Mouse (Mus musculus): ENCODE data around the gene Mphosph6. TPM values are rescaled to one million over a fixed set of nuclear protein-coding genes. Genes with fewer than 3 reads are reported as not detected.

Mphosph6 gene
- polyA plus RNA-seq, 1 experiment = 98.3 TPM

DNA sequence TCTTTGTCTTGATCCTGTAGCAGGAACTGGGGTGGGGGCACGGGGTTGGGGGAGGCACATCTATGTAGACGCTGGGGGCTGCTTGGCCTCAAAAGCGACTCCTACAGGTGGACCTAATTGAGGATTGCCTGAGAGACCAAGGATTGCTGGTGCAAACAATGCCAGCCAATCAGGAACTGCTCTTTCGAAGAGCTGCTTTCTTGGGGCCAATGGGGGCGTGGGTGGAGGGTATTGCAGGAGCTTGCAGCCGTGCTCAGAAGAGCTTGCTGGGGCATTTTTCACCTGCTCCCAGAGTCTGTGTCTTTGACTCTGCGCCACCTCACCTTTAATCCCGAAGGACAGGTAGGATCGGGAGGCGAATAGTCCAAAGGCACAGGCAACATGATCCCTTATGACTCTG, 26.1 kb downstream of the Mphosph6 start:
- TF ChIP-seq POLR2A (IDR thresholded peaks at IDR 0.05; ENCODE audit: insufficient read depth, low read length) (no peak), CTCF (IDR thresholded peaks at IDR 0.05; ENCODE audit: low read depth, low read length) (no peak), EP300 (IDR thresholded peaks at IDR 0.05; ENCODE audit: insufficient read depth, low read depth, low read length) (no peak)
- Histone ChIP-seq H3K4me1 (ENCODE audit: control insufficient read depth, insufficient read depth, low read length) (no peaks in the 10 kb centered on the region), H3K36me3 (ENCODE audit: control insufficient read depth, insufficient read depth, low read length, poor library complexity, severe bottlenecking) (no peaks in the 10 kb centered on the region), H3K27me3 (ENCODE audit: control insufficient read depth, insufficient read depth, low read length, poor library complexity, severe bottlenecking) (no peaks in the 10 kb centered on the region), H3K27ac (ENCODE audit: insufficient read depth, low read length) (no peak overlapping the region), H3K9me3 (replicated peaks; ENCODE audit: control insufficient read depth, insufficient read depth, low read length, poor library complexity, severe bottlenecking) (no peaks in the 10 kb centered on the region), H3K9ac (ENCODE audit: low read depth, poor library complexity, severe bottlenecking) (no peak overlapping the region), H3K4me3 (ENCODE audit: low read depth, low read length) (peak overlapping the region; percentile 32)

DNA sequence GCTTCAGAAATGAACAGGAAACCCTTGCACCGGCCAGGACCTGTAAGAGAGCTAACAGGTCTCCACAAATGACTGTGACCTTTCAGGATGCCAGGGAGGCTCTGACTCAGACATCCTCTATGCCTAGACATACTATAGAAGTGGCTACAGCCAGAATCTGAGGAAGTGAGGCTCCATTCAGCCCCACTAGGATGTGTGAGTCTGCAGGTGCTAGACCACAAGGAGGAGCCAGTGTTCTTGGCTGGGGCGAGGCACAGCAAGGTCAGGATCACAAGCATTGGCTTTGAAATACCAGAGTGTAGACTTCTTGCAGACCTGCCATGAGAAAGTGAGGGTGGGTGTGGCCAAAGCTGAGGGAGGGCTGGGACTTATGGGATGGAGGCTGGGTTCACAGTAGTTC, 29.1 kb downstream of the Mphosph6 start:
- Histone ChIP-seq H3K36me3 (ENCODE audit: control insufficient read depth, insufficient read depth, low read length, poor library complexity, severe bottlenecking) (no peaks in the 10 kb centered on the region), H3K27me3 (ENCODE audit: control insufficient read depth, insufficient read depth, low read length, poor library complexity, severe bottlenecking) (no peaks in the 10 kb centered on the region), H3K9ac (ENCODE audit: low read depth, poor library complexity, severe bottlenecking) (no peak overlapping the region), H3K4me3 (ENCODE audit: low read depth, low read length) (no peak overlapping the region), H3K4me1 (ENCODE audit: control insufficient read depth, insufficient read depth, low read length) (no peaks in the 10 kb centered on the region), H3K27ac (ENCODE audit: insufficient read depth, low read length) (no peak overlapping the region), H3K9me3 (replicated peaks; ENCODE audit: control insufficient read depth, insufficient read depth, low read length, poor library complexity, severe bottlenecking) (no peaks in the 10 kb centered on the region)
- peak; percentile 62 for TF ChIP-seq CTCF (IDR thresholded peaks at IDR 0.05; ENCODE audit: low read depth, low read length)
- TF ChIP-seq EP300 (IDR thresholded peaks at IDR 0.05; ENCODE audit: insufficient read depth, low read depth, low read length) = no peak

DNA sequence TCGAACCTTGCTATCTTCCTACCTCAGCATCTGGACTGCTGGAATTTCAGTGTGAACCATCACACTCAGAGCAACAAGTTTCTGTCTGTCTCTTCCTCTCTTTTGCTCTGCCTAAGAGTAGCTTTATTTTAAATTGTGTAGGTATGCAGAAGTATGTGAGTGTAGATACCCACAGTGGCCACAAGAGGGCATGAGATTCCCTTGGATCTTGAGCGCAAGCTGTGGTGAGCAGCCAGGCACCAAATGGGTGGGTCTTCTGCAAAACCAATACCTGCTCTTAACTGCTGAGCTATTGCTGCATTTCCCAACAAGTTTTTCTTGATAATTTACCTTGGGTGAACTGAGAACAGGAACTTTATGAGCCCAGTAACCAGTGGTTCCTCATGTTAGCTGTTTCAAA, 29.6 kb downstream of the Mphosph6 start:
- Histone ChIP-seq H3K27me3 (ENCODE audit: control insufficient read depth, insufficient read depth, low read length, poor library complexity, severe bottlenecking) (no peaks in the 10 kb centered on the region), H3K36me3 (ENCODE audit: control insufficient read depth, insufficient read depth, low read length, poor library complexity, severe bottlenecking) (no peaks in the 10 kb centered on the region), H3K4me1 (ENCODE audit: control insufficient read depth, insufficient read depth, low read length) (no peaks in the 10 kb centered on the region), H3K27ac (ENCODE audit: insufficient read depth, low read length) (no peak overlapping the region), H3K9me3 (replicated peaks; ENCODE audit: control insufficient read depth, insufficient read depth, low read length, poor library complexity, severe bottlenecking) (no peaks in the 10 kb centered on the region), H3K4me3 (ENCODE audit: low read depth, low read length) (no peak overlapping the region), H3K9ac (ENCODE audit: low read depth, poor library complexity, severe bottlenecking) (no peak overlapping the region)
- TF ChIP-seq EP300 (IDR thresholded peaks at IDR 0.05; ENCODE audit: insufficient read depth, low read depth, low read length) = no peak
- peak; percentile 79 for TF ChIP-seq CTCF (IDR thresholded peaks at IDR 0.05; ENCODE audit: low read depth, low read length)

DNA sequence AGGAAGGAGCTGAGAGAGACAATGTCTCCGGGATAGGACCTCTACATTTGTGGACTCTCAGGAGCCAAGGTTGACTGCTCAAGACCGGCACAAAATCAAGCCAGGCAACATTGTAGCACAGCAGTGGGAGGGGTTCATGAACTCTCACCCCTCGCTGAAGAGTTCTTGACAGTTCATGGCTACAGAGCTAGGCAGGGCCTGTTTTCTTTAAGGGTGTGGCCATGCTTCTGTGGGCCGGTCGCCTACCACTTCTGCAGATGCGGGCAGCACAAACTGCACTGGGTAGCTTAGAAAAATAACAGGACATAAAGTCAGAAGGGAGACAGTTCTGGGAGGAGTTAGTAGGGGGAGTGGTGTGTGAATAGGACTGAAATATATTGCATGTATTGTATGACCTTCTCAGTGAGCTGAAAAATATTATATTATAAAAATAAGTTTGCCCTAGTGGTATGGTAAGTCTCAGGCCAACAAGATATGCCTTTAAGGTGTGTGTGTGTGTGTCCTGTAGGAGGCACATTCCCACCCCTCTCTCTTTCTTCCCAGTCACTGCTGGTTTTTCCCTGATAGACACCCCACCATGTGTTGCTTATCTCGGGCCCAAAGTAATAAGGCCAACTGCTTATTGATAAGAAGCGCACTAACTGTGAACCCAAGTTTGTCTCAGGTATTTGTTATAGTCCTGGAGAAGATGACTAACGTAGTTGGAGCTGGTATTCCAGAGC, 30.5 kb downstream of the Mphosph6 start:
- no peaks in the 10 kb centered on the region for H3K27me3 ChIP-seq (ENCODE audit: control insufficient read depth, insufficient read depth, low read length, poor library complexity, severe bottlenecking)
- no peak for TF ChIP-seq CTCF (IDR thresholded peaks at IDR 0.05; ENCODE audit: low read depth, low read length)
- TF ChIP-seq POLR2A (IDR thresholded peaks at IDR 0.05; ENCODE audit: insufficient read depth, low read length) = no peak
- TF ChIP-seq EP300 (IDR thresholded peaks at IDR 0.05; ENCODE audit: insufficient read depth, low read depth, low read length) = no peak
- no peaks in the 10 kb centered on the region for H3K4me1 ChIP-seq (ENCODE audit: control insufficient read depth, insufficient read depth, low read length)
- H3K9ac ChIP-seq (ENCODE audit: low read depth, poor library complexity, severe bottlenecking) = no peak overlapping the region
- 0 out of 2 replicates have a peak, but pooled peaks cover 2% of the 10 kb centered on the region for H3K9me3 ChIP-seq (replicated peaks; ENCODE audit: control insufficient read depth, insufficient read depth, low read length, poor library complexity, severe bottlenecking)
- H3K36me3 ChIP-seq (ENCODE audit: control insufficient read depth, insufficient read depth, low read length, poor library complexity, severe bottlenecking) = no peaks in the 10 kb centered on the region
- no peak overlapping the region for H3K4me3 ChIP-seq (ENCODE audit: low read depth, low read length)
- H3K27ac ChIP-seq (ENCODE audit: insufficient read depth, low read length) = no peak overlapping the region

DNA sequence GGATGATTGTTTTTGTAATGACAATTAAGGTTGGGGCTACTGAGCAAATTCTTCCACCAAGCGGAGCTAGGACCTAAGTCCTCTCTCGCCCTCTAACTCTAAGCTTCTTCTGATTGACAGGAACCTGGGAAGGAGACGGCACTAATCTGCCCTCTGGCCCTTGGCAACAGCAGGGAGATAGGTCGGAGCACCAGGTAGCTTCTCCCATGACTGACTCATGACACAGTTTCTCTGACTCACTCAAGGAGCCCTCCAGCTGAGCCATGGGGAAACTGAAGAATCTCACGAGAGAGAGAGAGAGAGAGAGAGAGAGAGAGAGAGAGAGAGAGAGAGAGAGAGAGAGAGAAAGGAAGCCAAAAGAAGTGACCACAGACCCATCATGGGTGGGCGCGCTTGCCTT, 32.8 kb downstream of the Mphosph6 start:
- H3K36me3 ChIP-seq (ENCODE audit: control insufficient read depth, insufficient read depth, low read length, poor library complexity, severe bottlenecking) = no peaks in the 10 kb centered on the region
- no peak overlapping the region for H3K4me3 ChIP-seq (ENCODE audit: low read depth, low read length)
- no peak overlapping the region for H3K9ac ChIP-seq (ENCODE audit: low read depth, poor library complexity, severe bottlenecking)
- H3K27ac ChIP-seq (ENCODE audit: insufficient read depth, low read length) = no peak overlapping the region
- 0 out of 2 replicates have a peak, but pooled peaks cover 2% of the 10 kb centered on the region for H3K9me3 ChIP-seq (replicated peaks; ENCODE audit: control insufficient read depth, insufficient read depth, low read length, poor library complexity, severe bottlenecking)
- TF ChIP-seq POLR2A (IDR thresholded peaks at IDR 0.05; ENCODE audit: insufficient read depth, low read length) (no peak), EP300 (IDR thresholded peaks at IDR 0.05; ENCODE audit: insufficient read depth, low read depth, low read length) (no peak), CTCF (IDR thresholded peaks at IDR 0.05; ENCODE audit: low read depth, low read length) (no peak)
- no peaks in the 10 kb centered on the region for H3K4me1 ChIP-seq (ENCODE audit: control insufficient read depth, insufficient read depth, low read length)
- H3K27me3 ChIP-seq (ENCODE audit: control insufficient read depth, insufficient read depth, low read length, poor library complexity, severe bottlenecking) = no peaks in the 10 kb centered on the region

DNA sequence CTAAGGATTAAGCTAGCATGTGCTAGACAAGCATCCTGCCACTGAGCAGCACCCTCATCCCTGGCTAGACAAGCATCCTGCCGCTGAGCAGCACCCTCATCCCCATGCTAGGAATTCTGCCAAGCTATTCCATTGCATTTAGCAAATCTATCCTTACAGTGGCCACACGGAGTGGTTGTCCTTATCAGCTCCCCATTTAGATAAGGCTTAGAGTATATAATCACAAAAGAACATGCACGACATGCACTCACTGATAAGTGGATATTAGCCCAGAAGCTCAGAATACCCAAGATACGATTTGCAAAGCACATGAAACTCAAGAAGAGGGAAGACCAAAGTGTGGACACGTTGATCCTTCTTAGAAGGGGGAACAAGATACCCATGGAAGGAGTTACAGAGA, 35.8 kb downstream of the Mphosph6 start:
- Histone ChIP-seq H3K4me3 (ENCODE audit: low read depth, low read length) (no peak overlapping the region), H3K27me3 (ENCODE audit: control insufficient read depth, insufficient read depth, low read length, poor library complexity, severe bottlenecking) (no peaks in the 10 kb centered on the region), H3K36me3 (ENCODE audit: control insufficient read depth, insufficient read depth, low read length, poor library complexity, severe bottlenecking) (no peaks in the 10 kb centered on the region), H3K9me3 (replicated peaks; ENCODE audit: control insufficient read depth, insufficient read depth, low read length, poor library complexity, severe bottlenecking) (peaks cover 7% of the 10 kb centered on the region; the same call in 1 of the 2 replicates), H3K4me1 (ENCODE audit: control insufficient read depth, insufficient read depth, low read length) (no peaks in the 10 kb centered on the region), H3K9ac (ENCODE audit: low read depth, poor library complexity, severe bottlenecking) (no peak overlapping the region), H3K27ac (ENCODE audit: insufficient read depth, low read length) (no peak overlapping the region)
- TF ChIP-seq POLR2A (IDR thresholded peaks at IDR 0.05; ENCODE audit: insufficient read depth, low read length) = no peak
- no peak for TF ChIP-seq EP300 (IDR thresholded peaks at IDR 0.05; ENCODE audit: insufficient read depth, low read depth, low read length)
- no peak for TF ChIP-seq CTCF (IDR thresholded peaks at IDR 0.05; ENCODE audit: low read depth, low read length)
